In the genomic region with DNA sequence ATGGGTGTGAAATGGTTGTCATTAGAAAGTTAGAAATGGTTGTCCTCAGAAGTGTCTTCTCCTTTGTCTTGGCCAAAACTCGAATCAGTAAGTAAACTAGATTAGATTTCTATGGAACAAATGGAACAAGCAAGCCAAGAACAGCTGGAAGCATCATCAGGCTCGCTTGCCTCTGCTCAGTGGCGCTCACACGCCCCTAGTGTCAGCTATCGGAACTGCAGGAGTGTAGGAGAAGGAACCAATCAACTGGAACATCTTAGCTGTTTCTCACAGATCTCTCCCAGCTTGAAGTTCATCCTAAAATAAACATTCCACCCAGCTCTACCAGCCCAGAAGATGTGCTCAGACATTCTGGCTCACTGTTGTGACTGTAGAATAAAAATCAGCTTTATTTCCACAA, we compare ENCODE assay signal across 9 mouse cellular contexts.
A peak's percentile ranks its signal among the peaks of the same experiment; 100 is the strongest.
DNase-seq lines count a peak whose midpoint lies in the region; ATAC-seq and TF ChIP-seq lines count a peak whose summit lies in the region.
"Had no signal": no experiment of that assay in that cellular context is flagged by ENCODE, and none has a peak within 500 bp of the region (broad histone marks: within the 10 kb centered on the region; RNA-seq: fewer than 3 reads in every experiment).

No protein-coding gene starts in this region.

- H3K36me3 ChIP-seq in E14TG2a.4 (ENCODE audit: insufficient read depth, low read length), result no peaks in the 10 kb centered on the region
- H3K36me3 ChIP-seq in liver, embryonic 13.5 days, result no peaks in the 10 kb centered on the region
- H3K36me3 ChIP-seq: limb, embryonic 13.5 days had no signal

- DNase-seq in 3134 (ENCODE audit: extremely low read depth, insufficient read length, low spot score), result peak; percentile 14
- peak; percentile 53 for DNase-seq in c-Kit-positive CD71-negative TER-119-negative erythroid progenitor cells, embryonic 14.5 days (ENCODE audit: low read depth)
- peak; percentile 37 to 68 for DNase-seq in frontal cortex, postnatal 10 days (ENCODE audit: low spot score in 2 of 2)
- DNase-seq in kidney, postnatal 10 days, result peak; percentile 88
- DNase-seq in liver, embryonic 13.5 days, result peak; percentile 38
- DNase-seq in right cerebral cortex, adult 18-20 months, result peak; percentile 68
- peak; percentile 56 for DNase-seq in urinary bladder, adult 2 months (ENCODE audit: low spot score)

- H3K4me1 ChIP-seq in E14TG2a.4 (replicated peaks; ENCODE audit: low read depth, low read length), result peaks cover 18% of the 10 kb centered on the region
- H3K4me1 ChIP-seq in liver, embryonic 13.5 days (replicated peaks), result no peaks in the 10 kb centered on the region
- H3K4me1 ChIP-seq: limb, embryonic 13.5 days had no signal

- peak; percentile 96 for TF ChIP-seq CTCF in E14TG2a.4 (conservative IDR thresholded peaks at IDR 0.05; ENCODE audit: low read length)

- no peak overlapping the region for H3K4me2 ChIP-seq in liver, embryonic 13.5 days
- H3K4me2 ChIP-seq: limb, embryonic 13.5 days had no signal

- no peak overlapping the region for H3K4me3 ChIP-seq in E14TG2a.4 (replicated peaks; ENCODE audit: low read length)
- H3K4me3 ChIP-seq in liver, embryonic 13.5 days (replicated peaks), result no peak overlapping the region
- H3K4me3 ChIP-seq: limb, embryonic 13.5 days had no signal

- H3K9ac ChIP-seq in liver, embryonic 13.5 days, result no peak overlapping the region
- H3K9ac ChIP-seq: limb, embryonic 13.5 days had no signal

- 5% methylated on average over 5 of the region's 5 CpGs for WGBS in liver, embryonic 13.5 days (ENCODE audit: insufficient replicate concordance)

- H3K27ac ChIP-seq in liver, embryonic 13.5 days, result no peak overlapping the region
- H3K27ac ChIP-seq: limb, embryonic 13.5 days had no signal

- ATAC-seq in liver, embryonic 13.5 days (ENCODE audit: low read depth), result no peak

- H3K9me3 ChIP-seq in E14TG2a.4 (ENCODE audit: low read length), result peaks cover 17% of the 10 kb centered on the region
- no peaks in the 10 kb centered on the region for H3K9me3 ChIP-seq in liver, embryonic 13.5 days (replicated peaks)
- H3K9me3 ChIP-seq: limb, embryonic 13.5 days had no signal

- peaks cover 4% of the 10 kb centered on the region; the same call in 1 of the 2 replicates for H3K27me3 ChIP-seq in E14TG2a.4 (ENCODE audit: insufficient read depth, low read length)
- H3K27me3 ChIP-seq in liver, embryonic 13.5 days, result no peaks in the 10 kb centered on the region

Comparison
In these comparisons a context has a peak if more than half of its experiments do, and no peak if none do; other contexts are left out.
1. DNase-seq: peak in every context shown above with its lines; median percentile 88 in kidney, postnatal 10 days; 68 in right cerebral cortex, adult 18-20 months; 56 in urinary bladder, adult 2 months; 53 in c-Kit-positive CD71-negative TER-119-negative erythroid progenitor cells, embryonic 14.5 days; 52 in frontal cortex, postnatal 10 days; 38 in liver, embryonic 13.5 days; 14 in 3134.